Mouse (Mus musculus) layer of hippocampus, adult 6 months (tissue): ENCODE data around the gene Ikzf4. TPM values are rescaled to one million over a fixed set of nuclear protein-coding genes. Genes with fewer than 3 reads are reported as not detected.

Experiments used
- long read RNA-seq, 2 experiments: library from polyadenylated mRNA; unstranded; transcript quantifications; one replicate each; pipeline ENCODE4 v2.0.0; 2019 to 2020
- microRNA-seq: library from miRNA; unstranded; fragments of <30 nt; microRNA quantifications from one replicate; pipeline ENCODE4 v1.2.0, GENCODE M21; 2020
- polyA plus RNA-seq: library from polyadenylated mRNA; unstranded; fragments of <200 nt; fragmentation: Nextera tagmentation; gene quantifications from 2 replicates; pipeline ENCODE4 v1.2.3, GENCODE M21; 2021

Ikzf4 gene
- 3.5 and 4.4 TPM in 2 replicates for polyA plus RNA-seq
- long read RNA-seq, experiment 1, full-length matches to known transcripts, result 1 of 7 reads
- long read RNA-seq, experiment 1, partial matches to known transcripts, result 1 of 7 reads
- long read RNA-seq, experiment 1, other reads (novel, unspliced or antisense), result 5 of 7 reads
- long read RNA-seq, experiment 2, partial matches to known transcripts, result 0 of 3 reads
- long read RNA-seq, experiment 2, other reads (novel, unspliced or antisense), result 2 of 3 reads

DNA sequence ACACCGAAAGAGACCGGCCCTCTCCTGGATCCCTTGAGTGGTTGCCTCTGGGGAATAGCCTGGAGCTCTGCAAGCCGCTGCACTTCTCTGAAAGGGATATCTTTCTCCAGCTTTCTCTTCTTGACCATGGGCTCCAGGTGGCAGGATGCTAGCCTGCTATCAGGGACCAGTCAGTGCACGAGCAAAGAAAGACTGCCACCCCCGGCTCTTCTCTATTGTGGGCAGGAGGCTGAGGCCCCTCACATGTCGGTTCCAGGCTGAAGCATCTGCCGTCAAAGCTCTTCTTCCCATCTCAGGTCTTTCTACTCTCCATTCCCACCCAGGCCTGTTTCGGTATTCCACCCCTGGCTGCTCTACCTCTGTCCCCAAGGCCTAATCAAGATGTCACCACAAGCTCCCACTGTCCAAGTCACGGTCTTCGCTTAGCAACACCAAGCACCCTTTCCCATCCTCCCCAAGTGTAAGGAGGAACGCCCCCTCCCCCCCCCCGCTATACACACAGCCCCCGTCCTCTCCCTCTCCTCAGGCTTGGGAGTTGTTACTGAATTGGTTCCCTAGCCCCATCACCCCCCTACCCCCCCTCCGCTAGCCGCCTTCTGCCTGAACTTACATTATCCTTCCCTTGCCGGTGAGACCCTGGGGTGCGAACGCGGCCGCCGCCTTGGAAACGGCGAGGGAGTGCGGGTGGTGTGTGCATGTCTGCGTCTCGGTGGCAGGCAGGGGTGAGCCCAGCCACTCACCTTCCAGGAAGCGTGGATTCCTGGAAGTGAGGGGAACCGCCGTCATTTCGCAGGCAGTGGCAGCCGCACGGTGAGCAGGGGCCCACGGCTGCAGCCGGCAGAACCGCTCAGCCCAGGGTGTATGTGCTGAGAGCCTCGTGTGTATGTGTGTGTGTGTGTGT lies at the start of gene Ikzf4:
TSS of gene Ikzf4 (minus strand) at position 881 of the 901 bp plus-strand sequence.

DNA sequence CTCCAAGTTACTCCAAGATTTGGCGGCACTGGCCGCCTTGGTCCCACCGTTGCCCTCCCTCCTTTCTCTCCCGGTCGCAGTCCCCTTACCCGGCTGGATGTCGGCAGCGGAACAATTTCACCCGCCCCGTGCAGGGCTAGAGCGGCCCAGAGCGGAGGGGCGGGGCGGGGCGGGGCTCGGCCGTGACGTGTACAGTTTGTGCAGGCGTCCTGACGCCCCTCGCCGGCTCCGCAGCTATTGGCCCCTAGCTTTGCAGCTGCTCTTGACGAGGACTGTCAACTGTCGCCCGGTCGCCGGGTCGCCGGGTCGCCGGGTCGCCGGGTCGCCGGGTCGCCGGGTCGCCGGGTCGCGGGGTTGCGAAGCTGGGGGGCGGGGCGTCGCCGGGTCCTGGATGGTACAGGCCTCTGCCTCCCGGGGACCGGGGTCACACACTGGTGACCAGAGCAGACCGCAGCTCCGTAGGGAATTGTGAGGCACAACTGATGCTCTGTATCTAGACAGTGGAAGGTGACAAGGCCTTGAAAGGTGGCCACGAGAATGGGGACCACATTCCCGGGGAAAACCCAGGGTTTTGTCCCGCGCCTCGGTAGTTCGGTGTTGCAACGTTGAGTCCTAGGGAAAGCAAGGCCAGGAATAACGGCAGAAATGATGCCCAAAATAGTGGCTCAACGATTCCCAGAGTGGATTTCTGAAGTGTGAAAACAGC lies 28.1 kb upstream of the Ikzf4 start, which contains the start of gene Suox:
TSS of gene Suox (minus strand) at position 311 of the 706 bp plus-strand sequence.

DNA sequence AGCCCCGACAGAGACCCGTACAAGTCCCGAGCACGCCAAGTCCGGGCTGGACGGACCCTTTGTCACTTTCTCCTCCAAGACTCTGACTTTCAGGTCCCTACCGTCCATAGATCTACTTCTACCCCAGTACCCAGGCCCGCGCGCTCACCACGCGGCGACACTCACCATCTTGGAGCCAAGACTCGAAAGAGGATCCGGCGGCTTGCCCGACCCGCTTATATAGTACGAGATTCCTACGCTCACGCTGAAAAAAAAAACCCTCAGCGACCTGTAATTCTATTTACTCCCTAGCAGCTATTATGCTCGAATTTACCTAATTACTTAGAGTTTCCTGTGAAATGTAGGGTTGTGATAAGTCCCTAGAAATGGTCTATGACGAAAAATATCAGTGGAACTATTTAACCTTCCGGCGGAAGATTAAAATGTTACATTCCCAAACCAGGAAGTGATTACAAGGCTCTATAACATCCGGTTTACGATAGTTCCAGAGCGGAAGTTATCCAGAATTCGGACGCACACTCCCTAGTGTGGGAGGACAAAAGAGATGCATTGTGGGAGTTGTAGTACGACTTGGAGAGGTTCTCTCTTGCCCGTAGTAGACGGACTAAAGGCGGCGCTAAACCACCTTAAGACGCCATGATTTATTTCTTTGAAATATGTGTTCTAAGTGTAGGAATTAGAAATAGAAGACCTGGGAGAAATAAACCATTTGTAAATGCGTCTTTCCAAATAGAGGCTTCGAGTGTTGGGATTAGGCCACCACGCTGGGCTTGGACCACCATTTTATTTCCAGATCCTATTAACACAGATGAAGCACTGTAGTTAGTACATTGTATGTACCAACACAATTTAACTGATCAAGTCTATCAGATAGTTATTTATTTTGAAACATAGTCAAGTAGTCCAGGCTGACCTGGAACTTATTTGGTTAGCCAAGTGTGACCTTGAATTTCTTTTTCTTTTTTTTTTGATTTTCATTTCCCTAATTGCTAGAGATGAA lies 19.2 kb downstream of the Ikzf4 start, which contains the start of gene Rps26:
TSS of gene Rps26 (minus strand) at position 437 of the 1,000 bp plus-strand sequence.

DNA sequence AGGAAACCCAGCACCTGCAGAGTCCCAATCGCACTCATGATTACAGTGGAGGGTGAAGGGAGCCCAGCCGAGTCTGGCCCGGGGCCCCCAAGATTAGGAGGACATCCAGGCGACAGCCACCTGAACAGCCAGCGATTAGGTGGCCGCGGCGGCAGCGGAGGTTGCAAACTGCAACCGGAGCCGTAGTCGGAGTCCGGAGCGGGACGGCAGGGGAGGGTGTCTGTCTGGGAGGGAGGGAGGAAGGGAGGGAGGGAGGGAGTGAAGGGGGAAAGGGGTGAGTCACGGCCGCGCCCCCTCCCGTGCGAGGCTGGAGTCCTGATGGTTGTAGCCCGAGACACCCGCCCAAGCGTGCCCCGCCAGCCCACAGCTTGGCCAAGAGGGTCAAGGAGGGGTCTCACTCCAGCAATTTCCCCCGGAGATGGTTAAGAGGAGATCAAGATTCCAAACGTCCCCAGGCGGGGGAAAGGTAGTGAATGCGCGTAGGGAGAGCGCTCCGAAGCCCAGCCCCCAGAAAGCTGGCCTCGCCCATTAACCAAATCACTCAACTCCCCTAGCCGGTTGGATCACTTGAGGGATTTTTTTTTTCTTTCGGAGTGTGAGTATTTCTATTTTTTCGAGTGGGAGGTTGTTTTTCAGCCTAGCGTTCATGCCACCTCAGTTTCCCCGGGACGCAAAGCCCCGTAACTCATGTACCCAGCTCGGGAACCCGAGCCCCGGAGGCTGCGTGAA lies 56.2 kb downstream of the Ikzf4 start, which contains the start of gene Erbb3:
TSS of gene Erbb3 (minus strand) at position 189 of the 729 bp plus-strand sequence.

Small RNA genes lying within 50 kb of the gene (microRNA-seq; reads per million reads assigned to microRNA genes)
- gene Mir6917, result not detected

Other genes with a start within 250 kb of the Ikzf4 start
- 0.06 and 0.18 TPM in 2 replicates for gene Slc39a5, start 244.8 kb downstream of the Ikzf4 start, polyA plus RNA-seq
- 107 and 127 TPM in 2 replicates for gene Nabp2, start 234.5 kb downstream of the Ikzf4 start, polyA plus RNA-seq
- 66.3 and 69.8 TPM in 2 replicates for gene Rnf41, start 234.3 kb downstream of the Ikzf4 start, polyA plus RNA-seq
- 80.0 and 92.3 TPM in 2 replicates for gene Smarcc2, start 186.7 kb downstream of the Ikzf4 start, polyA plus RNA-seq
- gene Myl6, start 151.8 kb downstream of the Ikzf4 start, polyA plus RNA-seq, result 843 and 993 TPM in 2 replicates
- gene Myl6b, start 147.3 kb downstream of the Ikzf4 start, polyA plus RNA-seq, result 2.1 and 3.8 TPM in 2 replicates
- 2.3 and 2.6 TPM in 2 replicates for gene Esyt1, start 120.1 kb downstream of the Ikzf4 start, polyA plus RNA-seq
- 5.6 and 5.8 TPM in 2 replicates for gene Zc3h10, start 98.2 kb downstream of the Ikzf4 start, polyA plus RNA-seq
- 6,437 and 7,138 TPM in 2 replicates for gene Rpl41, start 96.7 kb downstream of the Ikzf4 start, polyA plus RNA-seq
- 50.7 TPM in 2 replicates for gene Pa2g4, start 80.0 kb downstream of the Ikzf4 start, polyA plus RNA-seq
- gene Erbb3, start 56.3 kb downstream of the Ikzf4 start, polyA plus RNA-seq, result 1.3 and 1.5 TPM in 2 replicates
- gene Rps26, start 19.2 kb downstream of the Ikzf4 start, polyA plus RNA-seq, result 1,260 and 1,337 TPM in 2 replicates
- 9.6 and 10.0 TPM in 2 replicates for gene Suox, start 28.1 kb upstream of the Ikzf4 start, polyA plus RNA-seq
- gene Rab5b, start 50.3 kb upstream of the Ikzf4 start, polyA plus RNA-seq, result 50.2 and 54.3 TPM in 2 replicates
- gene Pmel, start 58.2 kb upstream of the Ikzf4 start, polyA plus RNA-seq, result 0.64 and 0.75 TPM in 2 replicates
- 1.2 and 1.5 TPM in 2 replicates for gene Cdk2, start 59.0 kb upstream of the Ikzf4 start, polyA plus RNA-seq
- gene Dgka, start 98.9 kb upstream of the Ikzf4 start, polyA plus RNA-seq, result 5.3 TPM in 2 replicates
- gene Pym1, start 101.9 kb upstream of the Ikzf4 start, polyA plus RNA-seq, result 6.5 and 6.7 TPM in 2 replicates
- gene Mmp19, start 144.9 kb upstream of the Ikzf4 start, polyA plus RNA-seq, result 0.11 and 0.31 TPM in 2 replicates
- 14.7 and 15.1 TPM in 2 replicates for gene Dnajc14, start 158.1 kb upstream of the Ikzf4 start, polyA plus RNA-seq
- 4.6 and 4.7 TPM in 2 replicates for gene Tmem198b, start 158.4 kb upstream of the Ikzf4 start, polyA plus RNA-seq
- gene Sarnp, start 171.3 kb upstream of the Ikzf4 start, polyA plus RNA-seq, result 132 and 144 TPM in 2 replicates
- gene Ormdl2, start 175.7 kb upstream of the Ikzf4 start, polyA plus RNA-seq, result 22.3 and 35.3 TPM in 2 replicates
- 6.8 and 7.9 TPM in 2 replicates for gene Gdf11, start 245.7 kb upstream of the Ikzf4 start, polyA plus RNA-seq